Mouse (Mus musculus) MEL (cell line): Measurements from ENCODE around the gene Mesp2.

Experiments used
- CHD2 ChIP-seq: IDR thresholded peaks from 2 replicates; pipeline ENCODE4 v1.6.1; 2011; ENCODE audit warnings: low read length, improper control_type of control experiment
- CTCF ChIP-seq, 3 experiments: IDR thresholded peaks in 2 of 3; conservative IDR thresholded peaks in 1 of 3; 2 replicates each; pipeline ENCODE4 v1.5.1; 2011 to 2012; ENCODE audit warnings: low read length in 3 of 3, low read depth in 2 of 3, mild to moderate bottlenecking in 2 of 3, improper control_type of control experiment in 1 of 3, inconsistent platforms in 1 of 3, mixed read lengths in 1 of 3, moderate library complexity in 1 of 3; ENCODE audit not compliant: control insufficient read depth in 1 of 3, insufficient read depth in 1 of 3, poor library complexity in 1 of 3, severe bottlenecking in 1 of 3
- ELF1 ChIP-seq: IDR thresholded peaks from 2 replicates; pipeline ENCODE4 v1.6.1; 2014; ENCODE audit warnings: low read depth, mild to moderate bottlenecking, inconsistent platforms, low read length, improper control_type of control experiment, moderate library complexity
- EP300 ChIP-seq, 2 experiments: IDR thresholded peaks; 2 replicates each; pipeline ENCODE4 v1.6.1; 2011; ENCODE audit warnings: improper control_type of control experiment in 2 of 2, low read length in 2 of 2, low read depth in 1 of 2, mild to moderate bottlenecking in 1 of 2
- ETS1 ChIP-seq: IDR thresholded peaks from 2 replicates; pipeline ENCODE4 v1.6.1; 2012; ENCODE audit warnings: low read depth, mild to moderate bottlenecking, inconsistent platforms, low read length, improper control_type of control experiment, moderate library complexity
- MEF2A ChIP-seq: IDR thresholded peaks from 2 replicates; pipeline ENCODE4 v1.6.1; 2014; ENCODE audit warnings: low read depth, mild to moderate bottlenecking, inconsistent platforms, low read length, improper control_type of control experiment; ENCODE audit not compliant: poor library complexity, insufficient replicate concordance, severe bottlenecking; ENCODE audit errors: extremely low read depth
- MYB ChIP-seq: IDR thresholded peaks from 2 replicates; pipeline ENCODE4 v1.6.1; 2011; ENCODE audit warnings: mild to moderate bottlenecking, low read depth, low read length, improper control_type of control experiment
- SIN3A ChIP-seq: IDR thresholded peaks from 2 replicates; pipeline ENCODE4 v1.6.1; 2012; ENCODE audit warnings: low read length, improper control_type of control experiment, inconsistent platforms
- UBTF ChIP-seq: IDR thresholded peaks from 2 replicates; pipeline ENCODE4 v1.6.1; 2012; ENCODE audit warnings: low read depth, mild to moderate bottlenecking, inconsistent platforms, low read length, improper control_type of control experiment, moderate library complexity, borderline replicate concordance; ENCODE audit not compliant: insufficient read depth

DNA sequence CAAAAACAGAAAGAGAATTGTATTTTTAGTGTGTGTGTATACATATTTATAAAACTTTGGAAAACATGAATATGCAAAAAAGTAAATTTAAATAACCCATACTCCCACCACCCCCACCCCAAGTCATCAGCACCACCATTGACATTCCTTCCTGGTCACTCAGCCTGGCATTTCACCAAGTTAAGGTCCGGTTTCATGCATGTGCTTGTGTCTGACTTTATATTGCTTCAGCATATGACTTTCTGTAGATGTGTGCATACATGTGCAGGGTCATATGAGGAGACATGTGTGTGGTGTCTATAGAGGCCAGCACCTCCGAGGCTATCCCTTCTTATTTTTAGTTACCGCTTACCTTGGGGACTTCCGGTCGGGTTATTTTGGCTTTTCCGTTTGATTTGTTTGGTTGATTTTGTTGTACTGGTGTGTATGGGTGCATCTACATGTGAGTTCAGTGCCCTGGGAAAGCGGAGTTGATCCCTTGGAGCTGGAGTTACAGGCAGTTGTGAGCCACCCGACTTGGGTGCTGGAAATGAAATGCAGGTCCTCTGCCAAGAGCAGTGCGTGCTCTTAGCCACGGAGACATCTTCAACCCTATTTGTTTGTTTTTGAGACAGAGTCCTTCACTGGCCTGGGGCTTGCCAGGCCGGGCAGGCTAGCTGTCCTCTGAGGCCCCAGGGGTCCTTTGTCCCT, 28.6 kb upstream of the Mesp2 start:
- no peak for TF ChIP-seq CTCF (IDR thresholded peaks at IDR 0.05 in 2 of 3, conservative IDR thresholded peaks at IDR 0.05 in 1 of 3; ENCODE audit: control insufficient read depth in 1 of 3, insufficient read depth in 1 of 3, low read depth in 2 of 3, low read length in 3 of 3, poor library complexity in 1 of 3, severe bottlenecking in 1 of 3)
- TF ChIP-seq ETS1: no peak
- no peak for TF ChIP-seq EP300 (IDR thresholded peaks at IDR 0.05; ENCODE audit: low read depth in 1 of 2, low read length in 2 of 2)
- no peak for TF ChIP-seq SIN3A
- TF ChIP-seq CHD2: no peak
- no peak for TF ChIP-seq MEF2A
- no peak for TF ChIP-seq ELF1
- no peak for TF ChIP-seq MYB
- no peak for TF ChIP-seq UBTF
